ENCODE assay signal across 26 mouse cellular contexts in the genomic region with DNA sequence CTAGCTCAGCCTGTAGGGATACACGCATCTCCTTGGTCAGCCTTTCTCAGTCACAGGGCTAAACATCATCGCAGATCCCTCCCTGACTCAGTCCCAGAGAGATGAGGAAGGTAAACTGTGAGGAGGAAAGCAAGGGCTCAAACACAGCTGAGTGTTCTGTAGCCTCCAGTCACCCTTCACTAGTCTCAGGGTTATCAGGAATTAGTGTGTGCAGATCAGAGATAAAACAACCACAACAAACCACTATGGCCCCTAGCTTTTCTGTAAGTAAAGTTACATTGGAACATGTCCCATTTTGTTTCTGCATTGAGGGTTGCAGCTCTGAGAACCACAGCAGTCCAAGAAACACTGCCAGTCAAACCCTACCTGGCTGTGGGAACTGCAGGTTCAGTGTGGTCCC.
"Had no signal": no experiment of that assay in that cellular context is flagged by ENCODE, and none has a peak within 500 bp of the region (broad histone marks: within the 10 kb centered on the region; RNA-seq: fewer than 3 reads in every experiment).

No protein-coding gene starts in this region.

- H3K4me3 ChIP-seq: gastrocnemius, adult 2 months; heart, embryonic 10.5 days; heart, embryonic 12.5 days; hindbrain, embryonic 10.5 days; hindbrain, embryonic 12.5 days; intestine, embryonic 15.5 days; kidney, embryonic 15.5 days; left cerebral cortex, adult 2 months; limb, embryonic 10.5 days; limb, embryonic 12.5 days; liver, embryonic 13.5 days had no signal

- H3K36me3 ChIP-seq: heart, embryonic 10.5 days; heart, embryonic 12.5 days; hindbrain, embryonic 10.5 days; hindbrain, embryonic 12.5 days; intestine, embryonic 15.5 days; kidney, embryonic 15.5 days; limb, embryonic 10.5 days; limb, embryonic 12.5 days; liver, embryonic 13.5 days had no signal

- H3K27me3 ChIP-seq: heart, embryonic 12.5 days; hindbrain, embryonic 12.5 days; intestine, embryonic 15.5 days; kidney, embryonic 15.5 days; limb, embryonic 12.5 days; liver, embryonic 13.5 days had no signal

- DNase-seq: gastrocnemius, adult 2 months; gastrocnemius, postnatal 10 days; gastrocnemius, postnatal 25 days; heart, postnatal 10 days; heart, postnatal 4 days; kidney, adult 18-20 months; kidney, adult 8-10 months; kidney, postnatal 14 days; kidney, postnatal 36 days; liver; liver, embryonic 13.5 days had no signal

- H3K4me1 ChIP-seq: hindbrain, embryonic 10.5 days; hindbrain, embryonic 12.5 days; kidney, embryonic 15.5 days had no signal

- H3K9ac ChIP-seq: heart, embryonic 12.5 days; hindbrain, embryonic 12.5 days; hindbrain, embryonic 14.5 days; intestine, embryonic 15.5 days; kidney, embryonic 15.5 days; limb, embryonic 12.5 days; liver, embryonic 13.5 days had no signal

- H3K4me2 ChIP-seq: heart, embryonic 12.5 days; hindbrain, embryonic 12.5 days; hindbrain, embryonic 14.5 days; intestine, embryonic 15.5 days; kidney, embryonic 15.5 days; limb, embryonic 12.5 days; liver, embryonic 11.5 days; liver, embryonic 13.5 days had no signal

- ATAC-seq: hindbrain, embryonic 16.5 days; inflammation-experienced regulatory T-cells, adult 6 months; intestine, embryonic 15.5 days; intestine, postnatal 0 days had no signal

- H3K27ac ChIP-seq: gastrocnemius, adult 2 months; heart, embryonic 10.5 days; hindbrain, embryonic 10.5 days; hindbrain, embryonic 12.5 days; hindbrain, embryonic 14.5 days; intestine, embryonic 15.5 days; kidney, embryonic 15.5 days; kidney, postnatal 0 days; left cerebral cortex, adult 2 months; limb, embryonic 10.5 days; limb, embryonic 12.5 days; liver, embryonic 13.5 days had no signal

- H3K9me3 ChIP-seq: heart, embryonic 10.5 days; hindbrain, embryonic 10.5 days; hindbrain, embryonic 12.5 days; intestine, embryonic 15.5 days; kidney, embryonic 15.5 days; limb, embryonic 10.5 days; limb, embryonic 12.5 days; liver, embryonic 13.5 days had no signal
